Mouse (Mus musculus) limb, embryonic 12.5 days (tissue): ENCODE measurements at regions not wholly inside any gene's neighbourhood (a gene's known extent, or its start where the extent isn't known, plus 50 kb on each side); places are given as distances from the start of the nearest gene placed in this dataset.
"Not testable (repeated sequence)": the region's sequence is repeated elsewhere in the genome, so short reads cannot be mapped to it uniquely, and the experiment has no call there.

Experiments
- ATAC-seq: fragments of 200-750 bp; cut with Nextera tagmentation; 2 replicates; pipeline ENCODE4 v1.8.0; 2017; ENCODE audit warnings: low read depth, moderate TSS enrichment; ENCODE audit not compliant: insufficient number of reproducible peaks, insufficient read depth, low FRiP score, low TSS enrichment
- H3K27ac ChIP-seq: fragments of 300-500 bp; sonication (generic); 2 replicates; pipeline ENCODE4 v1.5.1; 2016; ENCODE audit warnings: mild to moderate bottlenecking, moderate library complexity
- H3K27me3 ChIP-seq: fragments of 300-500 bp; sonication (generic); 2 replicates; pipeline ENCODE4 v1.6.1; 2016; ENCODE audit warnings: mild to moderate bottlenecking, moderate library complexity
- H3K36me3 ChIP-seq: fragments of 300-500 bp; sonication (generic); 2 replicates; pipeline ENCODE4 v1.6.1; 2016; ENCODE audit warnings: mild to moderate bottlenecking, moderate library complexity
- H3K4me1 ChIP-seq: fragments of 300-500 bp; sonication (generic); replicated peaks from 2 replicates; pipeline ENCODE4 v1.6.1; 2016
- H3K4me2 ChIP-seq: fragments of 300-500 bp; sonication (generic); 2 replicates; pipeline ENCODE4 v1.6.1; 2016; ENCODE audit warnings: mild to moderate bottlenecking, moderate library complexity
- H3K4me3 ChIP-seq: fragments of 300-500 bp; sonication (generic); replicated peaks from 2 replicates; pipeline ENCODE4 v1.5.1; 2016; ENCODE audit warnings: mild to moderate bottlenecking
- H3K9ac ChIP-seq: fragments of 300-500 bp; sonication (generic); replicated peaks from 2 replicates; pipeline ENCODE4 v1.6.1; 2016; ENCODE audit warnings: mild to moderate bottlenecking, moderate library complexity
- H3K9me3 ChIP-seq: fragments of 300-500 bp; sonication (generic); 2 replicates; pipeline ENCODE4 v1.6.1; 2016; ENCODE audit warnings: mild to moderate bottlenecking, moderate library complexity
- WGBS: fragments of 180-500 bp; shearing (Covaris S2); methylation state at CpG from one replicate; pipeline ENCODE4 v1.1.7; 2016; 5-methylcytosine and 5-hydroxymethylcytosine counted together

DNA sequence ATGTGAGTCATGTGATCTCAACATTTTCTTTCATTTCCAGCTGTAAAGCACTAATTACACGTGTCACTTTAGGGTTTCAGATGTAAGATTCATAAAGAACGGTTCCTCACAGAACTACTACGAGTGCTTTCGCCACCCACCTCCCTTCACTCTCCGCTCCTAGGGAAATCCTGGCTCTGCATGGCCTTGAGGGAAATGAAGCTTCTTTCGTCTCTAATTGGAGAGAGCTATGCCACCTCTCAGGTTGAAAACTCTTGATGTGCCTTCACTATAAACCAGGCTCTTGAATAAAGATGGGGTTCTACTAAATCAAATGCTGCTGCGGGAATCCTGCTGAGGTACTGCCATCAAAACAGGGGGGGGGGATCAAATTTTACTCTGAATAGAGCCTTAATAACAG lies 686.0 kb upstream of the Hs3st1 start:
- WGBS: 70% methylated on average over 7 of the region's 7 CpGs
- Histone ChIP-seq H3K27ac (no peak overlapping the region), H3K4me2 (no peak overlapping the region), H3K27me3 (no peaks in the 10 kb centered on the region), H3K4me3 (no peak overlapping the region), H3K4me1 (no peaks in the 10 kb centered on the region), H3K36me3 (no peaks in the 10 kb centered on the region), H3K9me3 (no peaks in the 10 kb centered on the region), H3K9ac (no peak overlapping the region)
- ATAC-seq: no peak

DNA sequence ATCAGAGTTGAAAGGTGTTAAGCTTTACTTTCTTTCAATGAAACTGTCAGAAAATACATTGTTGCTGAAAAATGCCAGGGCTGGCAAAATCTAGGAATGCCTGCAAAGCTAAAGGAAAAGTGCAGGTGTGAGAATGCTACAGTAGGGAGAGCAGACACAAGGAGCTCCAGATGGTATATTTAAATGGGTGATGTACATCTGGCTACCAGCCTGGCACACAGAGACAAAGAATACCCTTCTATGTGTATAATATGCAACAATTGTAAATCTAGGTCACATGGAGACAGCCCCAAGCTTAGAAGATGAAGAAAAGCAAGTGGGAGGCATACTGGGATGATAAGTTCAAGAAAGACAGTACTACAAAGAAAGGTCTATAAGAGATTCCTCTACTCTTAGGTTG lies 647.4 kb upstream of the Hs3st1 start:
- ATAC-seq: no peak
- H3K27ac ChIP-seq: no peak overlapping the region
- H3K4me3 ChIP-seq: no peak overlapping the region
- H3K36me3 ChIP-seq: no peaks in the 10 kb centered on the region
- no peaks in the 10 kb centered on the region for H3K27me3 ChIP-seq
- no peaks in the 10 kb centered on the region for H3K4me1 ChIP-seq
- no peaks in the 10 kb centered on the region for H3K9me3 ChIP-seq
- no peak overlapping the region for H3K9ac ChIP-seq
- H3K4me2 ChIP-seq: no peak overlapping the region

DNA sequence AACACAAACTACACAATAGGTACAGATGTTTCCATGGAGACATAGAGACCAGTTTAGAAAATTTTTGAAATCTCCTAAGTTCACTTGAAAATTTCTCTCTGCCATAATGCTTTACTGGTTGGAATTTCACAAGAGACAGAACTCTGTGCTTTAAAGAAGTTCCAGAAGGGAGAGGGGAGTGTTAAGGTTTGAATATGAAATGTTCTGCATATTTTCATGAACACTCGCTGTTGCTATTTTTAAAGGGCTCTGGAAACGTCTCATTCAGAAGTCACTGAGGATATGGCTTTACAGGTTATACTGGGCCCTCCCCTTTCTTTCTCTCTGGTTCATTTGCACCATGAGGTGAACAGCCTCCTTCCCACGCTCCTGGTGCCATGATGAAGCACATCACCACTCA lies 639.5 kb upstream of the Hs3st1 start:
- Histone ChIP-seq H3K4me1 (no peaks in the 10 kb centered on the region), H3K4me3 (no peak overlapping the region), H3K27ac (no peak overlapping the region), H3K9ac (no peak overlapping the region), H3K9me3 (no peaks in the 10 kb centered on the region), H3K36me3 (no peaks in the 10 kb centered on the region), H3K4me2 (no peak overlapping the region), H3K27me3 (no peaks in the 10 kb centered on the region)
- 75% methylated on average over 3 of the region's 3 CpGs for whole genome bisulfite sequencing
- no peak for ATAC-seq

DNA sequence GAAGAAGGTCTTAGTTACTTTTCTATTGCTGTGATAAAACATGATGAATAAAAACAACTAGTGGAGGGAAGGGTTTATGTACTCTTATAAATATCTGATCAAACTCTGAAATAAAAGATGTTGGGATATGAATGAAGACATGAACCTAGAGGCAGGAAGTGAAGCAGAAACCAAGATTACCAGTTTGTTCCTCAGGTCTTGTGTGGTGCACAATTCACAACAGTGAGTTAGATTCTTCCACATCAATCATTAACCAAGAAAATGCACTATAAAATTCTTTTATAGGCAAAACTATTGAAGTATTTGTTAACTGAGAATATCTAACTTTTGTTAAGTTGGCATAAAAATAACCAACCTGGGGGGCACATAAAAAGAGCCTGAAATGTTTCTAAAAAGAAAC lies 634.3 kb upstream of the Hs3st1 start:
- Histone ChIP-seq H3K27ac (no peak overlapping the region), H3K4me2 (no peak overlapping the region), H3K9ac (no peak overlapping the region), H3K27me3 (no peaks in the 10 kb centered on the region), H3K4me1 (no peaks in the 10 kb centered on the region), H3K9me3 (no peaks in the 10 kb centered on the region), H3K4me3 (no peak overlapping the region), H3K36me3 (no peaks in the 10 kb centered on the region)
- no peak for ATAC-seq

DNA sequence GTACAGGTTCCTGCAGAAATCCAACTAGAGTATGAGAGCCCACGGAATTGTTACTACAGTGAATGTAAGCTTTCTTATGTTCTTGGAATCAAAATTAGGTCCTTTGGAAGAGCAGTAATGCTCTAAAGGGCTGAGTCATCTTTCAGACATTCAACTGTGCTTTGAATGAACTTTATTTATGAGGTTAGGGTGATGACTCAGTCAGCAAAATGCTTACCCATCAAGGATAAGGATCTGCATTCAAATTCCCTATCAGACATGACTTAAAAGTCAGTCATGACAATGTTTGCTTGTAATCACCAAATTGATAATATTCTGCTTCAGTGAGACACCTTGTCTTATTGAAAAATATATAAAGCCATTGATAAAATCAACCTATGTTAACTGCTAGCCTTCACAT lies 611.7 kb upstream of the Hs3st1 start:
- ATAC-seq: no peak
- no peak overlapping the region for H3K4me3 ChIP-seq
- 82% methylated on average over 1 of the region's 1 CpGs for WGBS
- H3K27ac ChIP-seq: no peak overlapping the region
- no peak overlapping the region for H3K9ac ChIP-seq
- H3K36me3 ChIP-seq: no peaks in the 10 kb centered on the region
- H3K4me2 ChIP-seq: no peak overlapping the region
- H3K9me3 ChIP-seq: no peaks in the 10 kb centered on the region
- H3K27me3 ChIP-seq: no peaks in the 10 kb centered on the region
- no peaks in the 10 kb centered on the region for H3K4me1 ChIP-seq

DNA sequence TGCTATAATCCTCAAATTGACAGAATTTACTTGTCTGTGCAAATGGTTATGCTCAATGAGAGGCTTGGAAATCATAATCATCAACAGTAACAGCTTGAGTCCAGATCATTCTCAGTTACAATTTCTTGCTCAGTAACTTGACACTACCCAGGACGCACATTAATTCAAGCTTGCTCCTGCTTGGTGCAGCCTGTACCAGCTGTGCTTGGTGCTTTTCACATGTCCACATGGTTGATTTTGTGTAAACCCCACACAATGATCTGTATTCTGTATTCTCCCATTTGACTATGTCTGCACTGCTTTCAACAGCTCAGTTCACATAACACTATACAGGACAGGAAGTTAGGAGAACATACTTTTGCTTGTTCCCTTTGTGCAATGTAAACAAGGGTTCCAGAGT lies 576.0 kb upstream of the Hs3st1 start:
- no peak overlapping the region for H3K4me3 ChIP-seq
- H3K4me2 ChIP-seq: no peak overlapping the region
- no peaks in the 10 kb centered on the region for H3K36me3 ChIP-seq
- WGBS: 41% methylated on average over 1 of the region's 1 CpGs
- no peaks in the 10 kb centered on the region for H3K4me1 ChIP-seq
- no peak overlapping the region for H3K27ac ChIP-seq
- H3K27me3 ChIP-seq: no peaks in the 10 kb centered on the region
- peak; percentile 26; the same call in 1 of the 2 replicates for ATAC-seq
- H3K9me3 ChIP-seq: no peaks in the 10 kb centered on the region
- no peak overlapping the region for H3K9ac ChIP-seq

DNA sequence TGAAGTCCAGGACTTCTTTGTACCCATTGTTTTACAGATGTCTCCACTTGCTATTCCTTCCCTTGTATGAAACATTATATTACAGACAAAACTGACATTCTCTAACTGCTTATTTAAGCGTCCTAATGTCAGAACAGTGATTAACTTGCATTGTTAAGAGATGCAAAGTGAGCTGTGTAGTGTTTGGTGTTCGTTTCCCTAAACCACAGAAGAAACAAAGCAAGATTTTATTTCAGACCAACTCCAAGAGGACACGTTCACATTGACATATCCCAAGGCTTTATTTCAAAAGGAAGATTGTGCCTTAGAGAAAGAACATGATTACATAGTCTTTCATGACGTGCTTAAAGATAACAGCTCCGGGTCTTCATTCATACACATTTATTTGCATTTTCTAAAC lies 553.2 kb upstream of the Hs3st1 start:
- WGBS: 85% methylated on average over 5 of the region's 5 CpGs
- ATAC-seq: no peak
- no peak overlapping the region for H3K27ac ChIP-seq
- no peak overlapping the region for H3K9ac ChIP-seq
- H3K4me1 ChIP-seq: no peaks in the 10 kb centered on the region
- no peak overlapping the region for H3K4me3 ChIP-seq
- H3K9me3 ChIP-seq: no peaks in the 10 kb centered on the region
- H3K36me3 ChIP-seq: no peaks in the 10 kb centered on the region
- no peak overlapping the region for H3K4me2 ChIP-seq
- no peaks in the 10 kb centered on the region for H3K27me3 ChIP-seq

DNA sequence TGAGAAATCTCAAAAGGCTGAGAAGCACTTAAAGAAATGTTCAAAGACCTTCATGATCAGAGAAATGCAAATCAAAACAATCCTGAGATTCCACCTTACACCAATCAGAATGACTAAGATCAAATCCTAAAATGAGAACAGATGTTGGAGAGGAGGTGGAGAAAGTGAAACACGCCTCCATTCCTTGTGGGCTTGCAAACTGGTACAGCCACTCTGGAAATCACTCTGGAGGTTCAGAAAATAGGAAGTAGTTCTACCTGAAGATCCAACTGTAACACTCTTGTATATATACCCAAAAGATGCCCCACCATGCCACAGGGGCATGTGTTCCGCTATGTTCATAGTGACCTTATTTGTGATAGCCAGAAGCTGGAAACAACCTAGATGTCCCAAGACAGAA lies 549.5 kb upstream of the Hs3st1 start:
- not testable (repeated sequence) for H3K36me3 ChIP-seq, ATAC-seq, H3K9me3 ChIP-seq, H3K4me3 ChIP-seq, H3K4me2 ChIP-seq, H3K27me3 ChIP-seq, H3K9ac ChIP-seq, H3K4me1 ChIP-seq, H3K27ac ChIP-seq
- 88% methylated on average over 2 of the region's 2 CpGs for WGBS

DNA sequence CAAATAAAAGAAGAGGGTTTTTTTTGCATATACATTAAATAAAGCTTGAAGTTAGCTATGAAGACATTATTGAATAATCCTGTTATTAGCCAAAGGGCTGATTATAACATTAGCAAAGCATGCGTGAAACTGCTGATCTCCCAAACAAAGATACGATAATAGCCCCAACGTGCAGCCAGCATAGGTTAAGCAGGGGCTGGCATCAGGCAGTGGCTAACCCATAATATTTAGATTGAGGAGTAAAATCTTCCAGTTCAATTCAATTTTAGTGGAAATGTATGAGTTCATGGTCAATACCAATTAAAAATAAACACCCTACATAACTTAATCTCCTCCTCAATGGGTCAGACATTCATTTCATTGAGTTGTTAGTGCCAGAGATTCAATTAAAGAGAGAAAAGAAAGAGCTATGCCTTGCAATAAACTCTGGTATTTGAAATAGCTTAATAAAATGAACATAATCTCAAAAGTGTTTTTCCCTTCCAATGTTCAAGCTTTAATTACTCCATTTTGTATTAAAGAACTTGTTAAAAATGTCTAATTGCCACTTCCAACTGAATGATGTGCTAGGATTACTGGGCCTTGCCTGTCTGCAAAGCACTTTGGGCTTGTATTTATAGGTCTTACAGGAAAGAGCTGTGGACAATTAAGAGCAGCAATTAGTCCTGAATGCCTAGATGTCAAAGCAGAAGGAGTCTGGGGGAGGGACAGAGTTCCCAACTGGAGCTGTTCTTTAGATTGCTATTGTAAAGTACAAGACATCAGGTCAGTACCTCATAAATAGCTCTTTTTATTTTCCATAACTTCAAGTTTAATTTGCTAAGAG lies 539.8 kb upstream of the Hs3st1 start:
- WGBS: 62% methylated on average over 3 of the region's 3 CpGs
- H3K27me3 ChIP-seq: no peaks in the 10 kb centered on the region

DNA sequence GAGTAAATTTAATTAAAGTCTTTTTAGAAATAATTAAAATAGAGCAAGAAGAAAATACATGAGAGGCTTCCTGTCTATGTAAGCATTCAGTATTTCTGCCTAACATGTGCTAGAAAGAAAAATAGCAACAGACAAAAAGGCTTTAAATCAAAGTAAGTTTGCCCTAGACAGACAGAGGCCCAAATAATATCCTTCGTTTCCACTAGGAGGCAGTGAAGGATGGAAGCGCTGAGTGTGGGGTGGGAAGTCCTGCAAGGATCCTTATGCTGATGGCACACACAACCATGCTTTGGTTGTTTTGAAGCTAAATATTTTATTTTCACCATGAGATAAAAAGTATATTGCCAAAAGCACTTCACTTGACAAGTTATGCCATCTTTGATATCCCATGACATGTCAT lies 527.1 kb upstream of the Hs3st1 start:
- Histone ChIP-seq H3K9me3 (no peaks in the 10 kb centered on the region), H3K4me2 (no peak overlapping the region), H3K27me3 (no peaks in the 10 kb centered on the region), H3K4me3 (no peak overlapping the region), H3K4me1 (no peaks in the 10 kb centered on the region), H3K27ac (no peak overlapping the region), H3K9ac (no peak overlapping the region), H3K36me3 (no peaks in the 10 kb centered on the region)
- 42% methylated on average over 2 of the region's 2 CpGs for WGBS
- no peak for ATAC-seq

More for the DNA sequence above, 539.8 kb upstream of the Hs3st1 start:
- no peak overlapping the region for H3K27ac ChIP-seq
- H3K9me3 ChIP-seq: no peaks in the 10 kb centered on the region
- no peak overlapping the region for H3K4me2 ChIP-seq
- ATAC-seq: no peak
- no peak overlapping the region for H3K4me3 ChIP-seq
- H3K36me3 ChIP-seq: no peaks in the 10 kb centered on the region
- no peaks in the 10 kb centered on the region for H3K4me1 ChIP-seq
- H3K9ac ChIP-seq: no peak overlapping the region

DNA sequence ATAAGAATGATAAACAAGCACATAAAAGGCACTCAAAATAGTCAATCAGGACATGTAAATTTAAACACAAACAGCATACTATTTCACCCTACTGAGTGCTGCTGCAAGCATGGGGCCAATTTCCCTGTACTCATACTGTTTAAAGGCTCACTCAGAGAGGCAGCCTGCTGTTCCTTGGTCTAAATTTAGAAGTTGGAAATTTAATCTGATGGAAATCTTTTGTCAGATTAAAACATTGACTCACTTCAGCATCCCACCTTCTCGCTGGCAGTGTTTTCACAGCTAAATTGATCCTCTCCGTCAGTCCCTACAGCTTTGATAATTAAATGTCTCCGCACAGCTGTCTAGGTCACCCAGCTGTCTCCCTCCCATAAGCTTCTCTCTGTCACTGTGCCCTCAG lies 491.4 kb upstream of the Hs3st1 start:
- Histone ChIP-seq H3K4me3 (no peak overlapping the region), H3K27ac (no peak overlapping the region), H3K4me1 (no peaks in the 10 kb centered on the region), H3K27me3 (no peaks in the 10 kb centered on the region), H3K9ac (no peak overlapping the region), H3K9me3 (no peaks in the 10 kb centered on the region), H3K4me2 (no peak overlapping the region), H3K36me3 (no peaks in the 10 kb centered on the region)
- no peak for ATAC-seq
- WGBS: 85% methylated on average over 3 of the region's 3 CpGs
